Mouse (Mus musculus) midbrain, embryonic 11.5 days (tissue): ENCODE measurements around the gene Irf6. TPM values are rescaled to one million over a fixed set of nuclear protein-coding genes. Genes with fewer than 3 reads are reported as not detected.
A peak's percentile ranks its signal among the peaks of the same experiment; 100 is the strongest.

Experiments
- ATAC-seq: fragments of 200-750 bp; cut with Nextera tagmentation; 2 replicates; pipeline ENCODE4 v1.8.0; 2017; ENCODE audit warnings: moderate TSS enrichment, moderate library complexity; ENCODE audit not compliant: low FRiP score
- DNase-seq: peaks from one replicate; pipeline ENCODE4 v3.0.0; 2015; ENCODE audit warnings: low spot score; ENCODE audit errors: missing footprints
- H3K27ac ChIP-seq: fragments of 300-500 bp; sonication (generic); 2 replicates; pipeline ENCODE4 v1.5.1; 2014; ENCODE audit warnings: low read depth, low read length
- H3K27me3 ChIP-seq: fragments of 300-500 bp; sonication (generic); 2 replicates; pipeline ENCODE4 v1.6.1; 2014; ENCODE audit warnings: mild to moderate bottlenecking, low read length, moderate library complexity, mixed read lengths; ENCODE audit not compliant: control insufficient read depth, insufficient read depth
- H3K36me3 ChIP-seq: fragments of 300-500 bp; sonication (generic); 2 replicates; pipeline ENCODE4 v1.6.1; 2014; ENCODE audit warnings: mild to moderate bottlenecking, low read length, moderate library complexity, mixed read lengths; ENCODE audit not compliant: control insufficient read depth, insufficient read depth
- H3K4me1 ChIP-seq: fragments of 300-500 bp; sonication (generic); 2 replicates; pipeline ENCODE4 v1.6.1; 2014; ENCODE audit warnings: low read length; ENCODE audit not compliant: control insufficient read depth, insufficient read depth
- H3K4me2 ChIP-seq: fragments of 300-500 bp; sonication (generic); 2 replicates; pipeline ENCODE4 v1.6.1; 2014; ENCODE audit warnings: mild to moderate bottlenecking, moderate library complexity
- H3K4me3 ChIP-seq: fragments of 300-500 bp; sonication (generic); 2 replicates; pipeline ENCODE4 v1.5.1; 2014; ENCODE audit warnings: low read depth, low read length
- H3K9ac ChIP-seq: fragments of 300-500 bp; sonication (generic); 2 replicates; pipeline ENCODE4 v1.6.1; 2014; ENCODE audit warnings: low read length
- H3K9me3 ChIP-seq: fragments of 300-500 bp; sonication (generic); 2 replicates; pipeline ENCODE4 v1.6.1; 2016; ENCODE audit warnings: low read length; ENCODE audit not compliant: control insufficient read depth
- WGBS: fragments of 180-500 bp; shearing (Covaris S2); extraction: QIAGEN DNeasy Blood & Tissue Kit; methylation state at CpG from one replicate; pipeline ENCODE4 v1.1.7; 2014; 5-methylcytosine and 5-hydroxymethylcytosine counted together
- polyA plus RNA-seq: library from polyadenylated mRNA; unstranded; fragments of >200 nt; fragmentation: Nextera tagmentation; extraction: Ambion mirVana; gene quantifications from 2 replicates; pipeline ENCODE4 v1.2.1, GENCODE M21; 2014

Irf6 gene
- polyA plus RNA-seq, 1 experiment from 2014 or later: 1.5 TPM

GRCm38 (mm10) chr1:193189151-193189621, 36.3 kb downstream of the Irf6 start:
- peak; percentile 88 for ATAC-seq
- DNase-seq: peak; percentile 89
- Histone ChIP-seq H3K4me1 (peaks cover 7% of the 10 kb centered on the region), H3K4me2 (no peak overlapping the region), H3K27me3 (no peaks in the 10 kb centered on the region), H3K36me3 (no peaks in the 10 kb centered on the region), H3K27ac (no peak overlapping the region), H3K9me3 (no peaks in the 10 kb centered on the region), H3K9ac (no peak overlapping the region), H3K4me3 (no peak overlapping the region)
- WGBS: 34% methylated on average over 9 of the region's 9 CpGs

DNA sequence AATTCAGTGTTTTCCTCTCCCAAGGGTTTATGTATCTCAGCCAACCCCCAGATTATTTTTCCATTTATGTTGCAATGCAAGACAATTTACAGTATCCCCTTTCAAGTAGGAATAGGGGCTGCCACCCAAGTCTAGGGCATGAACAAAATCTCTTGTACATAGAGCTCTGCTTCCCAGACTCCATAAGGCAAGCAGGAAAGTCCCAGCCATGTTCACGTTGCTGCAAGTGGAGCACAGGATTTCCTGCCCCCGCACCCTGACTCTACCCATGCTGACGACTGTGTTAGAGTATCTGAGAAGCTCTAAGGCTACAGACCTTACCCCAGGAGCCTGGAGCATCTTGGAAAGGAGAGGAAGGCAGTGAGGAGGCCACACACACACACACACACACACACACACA, 36.9 kb downstream of the Irf6 start:
- Histone ChIP-seq H3K4me2 (no peak overlapping the region), H3K27ac (no peak overlapping the region)

DNA sequence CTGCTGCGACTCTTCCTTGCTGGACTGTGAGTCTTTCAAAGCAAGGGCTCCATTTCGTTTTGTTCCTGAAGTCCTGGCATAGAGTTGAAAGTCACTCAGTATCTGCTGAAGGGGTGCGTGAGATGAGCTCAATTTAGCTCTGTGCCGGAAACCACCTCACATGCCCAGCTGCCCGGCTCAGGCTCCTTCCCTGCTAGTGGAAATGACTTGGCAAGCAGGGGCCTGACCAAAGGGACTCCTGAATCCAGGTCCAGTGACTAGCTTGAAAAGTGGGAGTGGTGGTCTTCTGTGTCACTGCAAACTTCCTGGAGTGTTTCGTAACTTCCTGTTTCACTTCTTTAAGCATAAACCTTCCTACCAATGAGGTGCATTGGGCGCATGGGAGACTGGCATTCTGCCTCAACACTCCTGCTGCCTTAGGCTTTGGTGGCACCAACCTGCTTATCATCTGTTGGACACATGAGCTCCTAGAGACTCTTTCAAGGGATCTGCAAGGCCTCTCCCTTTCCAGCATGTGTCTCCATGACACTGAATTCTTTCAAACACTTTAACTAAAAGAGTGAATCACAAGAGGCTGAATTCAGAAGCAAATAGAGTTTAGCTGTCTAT, 38.9 kb downstream of the Irf6 start:
- H3K4me1 ChIP-seq: peaks cover 7% of the 10 kb centered on the region
- WGBS: 89% methylated on average over 7 of the region's 7 CpGs

More for the DNA sequence above, 36.9 kb downstream of the Irf6 start:
- Histone ChIP-seq H3K36me3 (no peaks in the 10 kb centered on the region), H3K4me1 (peaks cover 7% of the 10 kb centered on the region), H3K4me3 (no peak overlapping the region), H3K9me3 (no peaks in the 10 kb centered on the region), H3K9ac (no peak overlapping the region), H3K27me3 (no peaks in the 10 kb centered on the region)
- DNase-seq (peak; percentile 75), ATAC-seq (no peak)
- WGBS: 62% methylated on average over 3 of the region's 3 CpGs

GRCm38 (mm10) chr1:193194416-193195140, 41.7 kb downstream of the Irf6 start:
- H3K9me3 ChIP-seq: no peaks in the 10 kb centered on the region
- no peak overlapping the region for H3K4me2 ChIP-seq
- DNase-seq (peak; percentile 44), ATAC-seq (no peak)
- no peaks in the 10 kb centered on the region for H3K36me3 ChIP-seq
- no peak overlapping the region for H3K9ac ChIP-seq
- H3K4me1 ChIP-seq: no peaks in the 10 kb centered on the region
- H3K4me3 ChIP-seq: no peak overlapping the region
- H3K27me3 ChIP-seq: no peaks in the 10 kb centered on the region
- WGBS: 85% methylated on average over 3 of the region's 3 CpGs
- H3K27ac ChIP-seq: no peak overlapping the region

More for the DNA sequence above, 38.9 kb downstream of the Irf6 start:
- no peaks in the 10 kb centered on the region for H3K9me3 ChIP-seq
- no peaks in the 10 kb centered on the region for H3K27me3 ChIP-seq
- H3K4me2 ChIP-seq: no peak overlapping the region
- DNase-seq (peak; percentile 57), ATAC-seq (no peak)
- no peak overlapping the region for H3K27ac ChIP-seq
- no peaks in the 10 kb centered on the region for H3K36me3 ChIP-seq
- H3K9ac ChIP-seq: no peak overlapping the region
- no peak overlapping the region for H3K4me3 ChIP-seq

DNA sequence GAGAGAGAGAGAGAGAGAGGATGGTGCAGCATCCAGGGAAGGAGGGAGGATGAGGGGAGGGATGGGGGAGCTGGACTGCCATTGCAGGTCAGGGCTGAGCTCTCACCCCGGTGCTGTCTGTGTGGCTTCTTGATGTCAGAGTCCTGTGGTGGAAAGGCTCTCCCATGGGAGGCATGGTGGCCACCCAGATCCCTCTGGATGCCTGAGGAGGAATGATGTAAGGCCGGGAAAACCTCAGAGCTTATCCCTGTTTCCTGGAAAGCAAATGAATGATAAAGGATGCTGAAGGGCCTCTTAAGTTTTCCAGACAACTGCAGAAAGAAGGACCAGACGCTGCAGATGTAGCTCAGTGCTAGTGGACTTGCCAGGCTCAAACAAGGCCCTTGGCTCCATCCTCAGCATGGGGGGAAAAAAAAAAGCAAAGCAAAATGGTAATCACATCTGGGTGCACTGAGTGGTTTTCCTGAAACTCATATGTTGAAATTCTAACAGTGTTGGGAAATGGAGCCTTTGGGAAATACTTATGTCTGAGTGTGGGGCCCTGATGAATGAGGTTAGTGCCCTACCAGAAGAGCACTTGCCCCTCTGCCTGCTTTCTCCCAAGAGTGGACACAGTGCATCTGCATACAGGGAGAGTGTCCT, 42.4 kb downstream of the Irf6 start:
- Histone ChIP-seq H3K4me1 (no peaks in the 10 kb centered on the region), H3K9ac (no peak overlapping the region)
- 77% methylated on average over 3 of the region's 3 CpGs for WGBS

GRCm38 (mm10) chr1:193197494-193198205, 44.7 kb downstream of the Irf6 start:
- Histone ChIP-seq H3K4me2 (no peak overlapping the region), H3K27ac (no peak overlapping the region), H3K4me3 (no peak overlapping the region), H3K27me3 (no peaks in the 10 kb centered on the region), H3K9ac (no peak overlapping the region), H3K36me3 (no peaks in the 10 kb centered on the region), H3K9me3 (no peaks in the 10 kb centered on the region), H3K4me1 (no peaks in the 10 kb centered on the region)
- DNase-seq (peak; percentile 17), ATAC-seq (no peak)
- WGBS: 95% methylated on average over 18 of the region's 18 CpGs

More for the DNA sequence above, 42.4 kb downstream of the Irf6 start:
- no peaks in the 10 kb centered on the region for H3K27me3 ChIP-seq
- H3K4me3 ChIP-seq: no peak overlapping the region
- H3K9me3 ChIP-seq: no peaks in the 10 kb centered on the region
- ATAC-seq: no peak
- no peak overlapping the region for H3K4me2 ChIP-seq
- DNase-seq: peak; percentile 26
- no peaks in the 10 kb centered on the region for H3K36me3 ChIP-seq
- H3K27ac ChIP-seq: no peak overlapping the region

DNA sequence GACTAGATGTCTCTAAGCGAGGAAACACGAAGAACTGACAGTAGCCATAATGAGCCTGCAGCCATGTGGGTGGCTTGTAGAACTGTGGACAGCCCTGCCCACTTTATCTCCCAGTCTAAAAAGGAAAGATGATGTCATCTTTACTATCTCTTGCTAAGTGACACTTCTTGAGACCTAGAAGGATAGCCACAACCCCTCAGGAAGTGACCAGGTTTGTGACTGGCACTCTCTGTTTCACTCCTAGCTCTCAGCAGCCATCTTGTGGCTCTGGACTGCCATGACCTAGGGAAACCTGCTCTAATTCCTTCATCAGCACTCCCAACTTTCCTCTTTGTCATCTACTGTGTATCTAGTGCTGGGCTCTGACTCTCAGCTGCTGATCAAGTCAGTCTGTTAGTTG, 45.4 kb downstream of the Irf6 start:
- 88% methylated on average over 2 of the region's 2 CpGs for WGBS

GRCm38 (mm10) chr1:193200640-193201382, 47.9 kb downstream of the Irf6 start:
- no peak overlapping the region for H3K27ac ChIP-seq
- no peak overlapping the region for H3K4me2 ChIP-seq
- 80% methylated on average over 8 of the region's 8 CpGs for WGBS
- H3K4me1 ChIP-seq: no peaks in the 10 kb centered on the region
- no peaks in the 10 kb centered on the region for H3K27me3 ChIP-seq
- H3K9me3 ChIP-seq: no peaks in the 10 kb centered on the region
- H3K36me3 ChIP-seq: no peaks in the 10 kb centered on the region
- H3K4me3 ChIP-seq: no peak overlapping the region
- no peak for ATAC-seq
- peak; percentile 53 for DNase-seq
- no peak overlapping the region for H3K9ac ChIP-seq

More for the DNA sequence above, 45.4 kb downstream of the Irf6 start:
- Histone ChIP-seq H3K9me3 (no peaks in the 10 kb centered on the region), H3K27me3 (no peaks in the 10 kb centered on the region), H3K4me3 (no peak overlapping the region), H3K4me1 (no peaks in the 10 kb centered on the region), H3K27ac (no peak overlapping the region), H3K4me2 (no peak overlapping the region), H3K9ac (no peak overlapping the region), H3K36me3 (no peaks in the 10 kb centered on the region)
- DNase-seq: peak; percentile 60
- ATAC-seq: no peak
